Mouse (Mus musculus): ENCODE results near the gene Slc36a3. TPM values are rescaled to one million over a fixed set of nuclear protein-coding genes. Genes with fewer than 3 reads are reported as not detected.

The Slc36a3 gene
- polyA plus RNA-seq (2012; rRNA removed) = not detected in 2 replicates

DNA sequence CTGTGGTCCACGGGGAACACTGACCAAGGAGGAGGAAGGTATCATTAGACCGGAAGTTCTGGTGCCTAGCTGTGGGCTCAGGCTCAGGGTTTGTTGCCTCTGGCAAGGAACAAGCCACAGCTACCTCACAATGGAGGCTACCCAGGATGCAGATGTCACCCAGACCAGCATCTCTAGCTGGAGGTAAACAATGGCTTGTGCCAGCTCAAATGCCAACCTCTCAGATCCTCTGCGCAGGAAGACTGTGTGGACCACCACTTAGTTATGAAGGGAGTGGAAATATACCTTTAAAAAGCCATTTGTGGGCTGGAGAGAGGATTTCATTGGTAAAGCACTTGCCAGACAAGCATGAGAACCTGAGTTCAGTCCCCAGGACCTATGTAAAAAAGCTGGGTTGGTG lies at the start of gene Slc36a3:
Gene Slc36a3 (minus strand): TSS at position 101 of the 400 bp plus-strand sequence.

DNA sequence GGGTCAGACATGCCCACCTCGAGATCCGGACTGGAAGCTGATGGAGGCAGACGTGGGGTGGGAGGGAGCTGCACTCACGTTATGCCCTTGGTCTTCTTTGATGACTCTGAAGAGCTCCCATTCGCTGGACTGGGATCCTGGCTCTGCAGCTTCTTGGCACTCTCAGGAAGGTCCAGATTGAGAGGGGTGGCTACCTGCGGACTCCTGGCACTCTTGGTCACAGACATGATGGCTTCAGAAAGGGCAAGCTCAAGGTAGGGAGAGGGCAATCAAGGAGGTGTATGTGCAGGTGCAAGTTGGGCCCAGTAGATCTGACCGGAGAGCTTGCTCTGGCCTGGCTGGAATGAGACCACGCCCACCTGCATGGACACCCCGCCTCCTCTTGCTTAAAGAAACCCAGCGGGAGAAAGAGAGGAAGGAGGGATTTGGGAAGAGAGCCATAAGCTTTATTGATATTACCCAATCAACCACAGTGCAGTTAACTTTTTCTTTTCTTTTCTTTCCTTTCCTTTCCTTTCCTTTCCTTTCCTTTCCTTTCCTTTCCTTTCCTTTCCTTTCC lies 33.3 kb upstream of the Slc36a3 start, which contains the start of gene Slc36a2:
Gene Slc36a2 (minus strand): TSS at position 345 of the 559 bp plus-strand sequence.

DNA sequence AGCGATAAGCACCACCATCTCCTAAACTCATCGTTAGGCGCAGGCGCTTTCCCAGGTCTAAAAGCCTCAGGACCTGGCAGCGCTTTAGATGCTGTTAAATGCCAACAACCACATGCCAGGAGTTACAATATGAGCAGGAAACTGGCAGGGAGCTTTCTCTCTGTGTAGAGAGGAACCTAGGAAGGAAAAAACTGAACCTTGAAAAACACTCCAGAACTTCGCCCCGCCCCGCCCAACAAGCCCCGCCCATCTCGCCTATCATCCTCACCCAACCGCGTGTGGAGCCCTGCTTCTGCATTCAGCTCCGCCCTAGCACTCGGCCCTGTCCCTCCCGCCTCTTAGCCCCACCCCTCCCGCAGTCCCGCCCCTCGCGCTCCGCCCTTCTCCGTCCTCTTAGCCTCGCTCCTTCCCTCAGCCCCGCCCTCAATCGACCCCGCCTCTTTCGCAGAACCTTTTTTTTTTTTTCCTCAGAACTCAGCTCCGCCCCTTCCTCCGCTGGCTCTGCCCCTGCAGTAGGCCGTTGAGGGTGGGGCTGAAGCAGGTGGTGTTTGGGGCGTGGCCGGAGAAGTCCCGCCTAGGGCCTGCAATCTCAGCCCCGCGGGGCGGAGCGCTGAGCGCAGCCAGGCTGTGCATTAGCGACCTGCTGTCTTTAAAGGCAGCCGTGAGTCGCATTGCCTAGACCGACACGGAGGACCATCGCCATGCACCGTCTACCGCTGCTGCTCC lies 53.9 kb downstream of the Slc36a3 start, which contains the start of gene Gm2a:
Gene Gm2a (plus strand): TSS at position 653 of the 726 bp plus-strand sequence.

GRCm38 (mm10) chr11:55077331-55078231 lies 73.9 kb downstream of the Slc36a3 start, which contains the start of gene Ccdc69:
Gene Ccdc69, minus strand, starts transcription at chr11:55078131.

Other genes with a start within 250 kb of the Slc36a3 start
- gene Gpx3, start 249.3 kb downstream of the Slc36a3 start, polyA plus RNA-seq (2012; rRNA removed) = 7.6 and 10.4 TPM in 2 replicates
- gene Tnip1, start 188.8 kb downstream of the Slc36a3 start, polyA plus RNA-seq (2012; rRNA removed) = 4.5 and 5.4 TPM in 2 replicates
- 24.1 and 25.6 TPM in 2 replicates for gene Anxa6, start 118.3 kb downstream of the Slc36a3 start, polyA plus RNA-seq (2012; rRNA removed)
- gene Ccdc69, start 73.6 kb downstream of the Slc36a3 start, polyA plus RNA-seq (2012; rRNA removed) = 0.81 and 1.1 TPM in 2 replicates
- 4.3 and 5.5 TPM in 2 replicates for gene Gm2a, start 53.6 kb downstream of the Slc36a3 start, polyA plus RNA-seq (2012; rRNA removed)
- 12.2 and 14.8 TPM in 2 replicates for gene Slc36a2, start 33.4 kb upstream of the Slc36a3 start, polyA plus RNA-seq (2012; rRNA removed)
- gene Slc36a1, start 52.6 kb upstream of the Slc36a3 start, polyA plus RNA-seq (2012; rRNA removed) = 5.8 and 8.1 TPM in 2 replicates
- gene Fat2, start 184.9 kb upstream of the Slc36a3 start, polyA plus RNA-seq (2012; rRNA removed) = not detected in 2 replicates